ENCODE assay signal across 1 mouse cellular context in genomic region chr16:13903488-13903887, GRCm38 (mm10).
TF ChIP-seq lines count a peak whose summit lies in the region.

No protein-coding gene starts in this region.

TF ChIP-seq in CH12.LX, 34 proteins besides CTCF, POLR2A, EP300 and RAD21 (continued from another document):
- TF ChIP-seq USF1 (IDR thresholded peaks at IDR 0.05; ENCODE audit: low read depth, low read length) (no peak), KAT2A (IDR thresholded peaks at IDR 0.05; ENCODE audit: insufficient replicate concordance, low read length) (no peak), ZMIZ1 (IDR thresholded peaks at IDR 0.05; ENCODE audit: low read depth, low read length) (no peak), MEF2A (IDR thresholded peaks at IDR 0.05; ENCODE audit: borderline replicate concordance, low read depth, low read length) (peak; percentile 55; the same call in 1 of the 2 replicates), JUND (conservative IDR thresholded peaks at IDR 0.05; ENCODE audit: low read depth, low read length) (peak; percentile 59; the same call in 1 of the 2 replicates), NRF1 (IDR thresholded peaks at IDR 0.05; ENCODE audit: low read depth, low read length) (no peak), MXI1 (IDR thresholded peaks at IDR 0.05; ENCODE audit: low read depth, low read length) (0 out of 2 replicates have a peak, but pooled peaks have one; percentile 26), SIN3A (IDR thresholded peaks at IDR 0.05; ENCODE audit: low read length) (peak; percentile 78; the same call in 1 of the 2 replicates), CHD1 (IDR thresholded peaks at IDR 0.05; ENCODE audit: low read depth, low read length) (no peak), POLR2AphosphoS2 (IDR thresholded peaks at IDR 0.05; ENCODE audit: low read depth, low read length) (no peak), TBP (conservative IDR thresholded peaks at IDR 0.05; ENCODE audit: low read depth, low read length) (0 out of 2 replicates have a peak, but pooled peaks have one; percentile 26), HCFC1 (IDR thresholded peaks at IDR 0.05; ENCODE audit: low read depth, low read length) (no peak)
